Mouse (Mus musculus) adrenal gland, postnatal 36 days (tissue): ENCODE measurements around the gene Olfr1180. TPM values are rescaled to one million over a fixed set of nuclear protein-coding genes. Genes with fewer than 3 reads are reported as not detected.
"Not testable (repeated sequence)": the region's sequence is repeated elsewhere in the genome, so short reads cannot be mapped to it uniquely, and the experiment has no call there.

Experiments
- DNase-seq, 2 experiments: peaks; one replicate each; pipeline ENCODE4 v3.0.0; 2021; ENCODE audit warnings: mixed read lengths in 1 of 2
- long read RNA-seq, 2 experiments: library from polyadenylated mRNA; stranded (forward); transcript quantifications; one replicate each; pipeline ENCODE4 v2.0.0; 2021; ENCODE audit warnings: borderline sequencing depth in 2 of 2
- total RNA-seq, 2 experiments: library from RNA; stranded (reverse); gene quantifications; 2 replicates each; pipeline ENCODE4 v1.2.3; 2021

Gene Olfr1180
- not detected for total RNA-seq
- long read RNA-seq, experiment 1, result 0 reads
- long read RNA-seq, experiment 2, result 0 reads

DNA sequence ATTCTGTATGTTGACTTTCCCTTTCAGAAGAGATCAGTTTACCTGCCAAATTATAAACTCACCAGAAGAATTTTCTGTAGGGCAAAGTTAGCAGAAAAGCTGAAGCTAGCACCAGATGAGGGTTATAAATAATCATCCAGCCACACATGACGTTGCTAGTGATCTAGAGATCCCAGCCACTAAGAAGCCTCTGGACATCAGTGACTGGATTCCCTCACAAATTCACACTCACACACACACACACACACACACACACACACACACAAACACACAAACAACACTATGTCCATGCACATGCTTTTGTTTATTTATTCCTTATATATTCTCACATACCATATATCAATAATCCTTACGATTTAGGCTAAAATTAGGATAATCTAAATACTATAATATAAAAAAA lies at the start of gene Olfr1180:
TSS of gene Olfr1180 (minus strand) at position 101 of the 400 bp plus-strand sequence.
- DNase-seq, result no peak

DNA sequence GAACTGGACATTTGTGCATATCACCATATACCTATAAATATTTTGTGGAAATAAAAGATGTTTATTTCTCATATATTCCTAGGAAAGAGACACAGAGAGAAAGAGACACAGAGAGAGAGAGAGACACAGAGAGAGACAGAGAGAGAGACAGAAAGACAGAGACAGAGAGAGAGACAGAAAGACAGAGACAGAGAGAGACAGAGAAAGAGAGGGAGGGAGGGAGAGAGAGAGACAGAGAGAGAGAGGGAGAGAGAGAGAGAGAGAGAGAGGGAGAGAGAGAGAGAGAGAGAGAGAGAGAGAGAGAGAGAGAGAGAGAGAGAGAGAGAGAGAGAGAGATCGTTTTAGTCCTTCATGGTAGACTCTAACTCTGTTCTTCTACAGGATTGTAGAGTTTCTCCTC lies 35.6 kb upstream of the Olfr1180 start, which contains the start of gene Olfr1183:
TSS of gene Olfr1183 (plus strand) at position 301 of the 400 bp plus-strand sequence.
- not testable (repeated sequence) for DNase-seq

DNA sequence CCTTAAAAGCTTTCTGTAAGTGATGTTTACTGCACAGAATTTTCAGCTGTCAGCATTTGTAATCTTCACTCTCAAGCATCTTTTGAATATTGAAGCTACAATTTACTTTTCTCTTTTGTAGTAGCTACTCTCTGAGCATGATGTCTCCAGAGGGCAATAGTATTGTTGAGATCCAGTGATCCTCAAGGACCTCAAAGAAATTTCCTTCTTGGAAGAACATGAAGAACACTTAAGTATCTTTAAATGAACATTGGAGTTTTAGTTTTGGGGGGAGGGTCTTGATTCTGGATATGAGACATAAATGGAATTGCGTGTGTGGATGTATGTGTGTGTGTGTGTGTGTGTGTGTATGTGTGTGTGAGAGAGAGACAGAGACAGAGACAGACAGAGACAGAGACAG lies 30.1 kb upstream of the Olfr1180 start, which contains the start of gene Gm13757:
TSS of gene Gm13757 (minus strand) at position 101 of the 400 bp plus-strand sequence.
- no peak for DNase-seq

GRCm38 (mm10) chr2:88426071-88426470 lies 7.1 kb upstream of the Olfr1180 start, which contains the start of gene Olfr1181:
Olfr1181 (minus strand) TSS chr2:88426171.
- DNase-seq, result no peak

DNA sequence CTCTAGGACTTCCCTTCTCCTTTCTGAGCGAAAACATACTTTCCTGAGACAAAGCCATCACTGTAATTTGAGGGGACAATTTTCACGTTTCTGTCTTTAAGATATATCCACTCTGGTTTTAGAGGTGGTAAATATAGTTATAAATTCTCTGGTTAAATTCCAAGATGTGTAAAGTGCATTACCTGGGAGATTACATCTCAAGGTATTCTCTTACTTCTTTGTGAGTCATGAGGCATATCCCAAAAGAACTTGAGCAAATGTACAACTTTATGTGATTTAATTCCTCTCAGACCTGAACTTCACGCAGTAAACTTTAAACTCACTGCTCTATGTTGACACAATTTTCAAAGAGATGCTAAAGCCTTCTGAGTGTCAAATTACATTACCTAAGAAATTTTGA lies 12.6 kb downstream of the Olfr1180 start, which contains the start of gene Olfr1179:
TSS of gene Olfr1179 (minus strand) at position 101 of the 400 bp plus-strand sequence.
- DNase-seq, result no peak

DNA sequence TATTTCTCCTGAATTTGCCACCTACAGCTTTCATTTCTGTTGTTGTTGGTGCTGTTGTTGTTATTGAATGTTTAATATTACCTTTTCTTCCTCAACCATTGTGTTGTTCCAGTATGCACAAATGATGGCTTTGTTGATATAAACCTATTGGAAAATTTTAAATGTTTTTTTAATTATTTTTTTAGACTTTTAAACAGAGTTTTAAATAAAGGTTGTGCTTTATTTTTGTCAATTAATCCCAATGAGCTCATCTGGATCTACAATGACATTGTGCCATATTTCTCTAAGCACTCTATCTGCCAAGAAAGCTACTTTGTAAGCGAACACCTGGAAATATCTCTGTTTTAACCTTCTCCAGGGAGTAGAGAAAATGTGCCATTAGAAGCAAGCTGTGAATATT lies 32.2 kb downstream of the Olfr1180 start, which contains the start of gene Olfr1178:
TSS of gene Olfr1178 (plus strand) at position 301 of the 400 bp plus-strand sequence.
- no peak for DNase-seq

Other genes with a start within 250 kb of the Olfr1180 start
- not detected for gene Olfr1168, start 237.3 kb downstream of the Olfr1180 start, total RNA-seq
- gene Olfr1170, start 190.8 kb downstream of the Olfr1180 start, total RNA-seq, result not detected
- gene Olfr1173, start 139.3 kb downstream of the Olfr1180 start, total RNA-seq, result not detected
- gene Olfr1174-ps, start 104.0 kb downstream of the Olfr1180 start, total RNA-seq, result not detected
- gene Olfr1175-ps, start 91.9 kb downstream of the Olfr1180 start, total RNA-seq, result not detected
- not detected for gene Olfr1176, start 82.4 kb downstream of the Olfr1180 start, total RNA-seq
- gene Olfr1177-ps, start 72.7 kb downstream of the Olfr1180 start, total RNA-seq, result not detected
- not detected for gene Olfr1178, start 32.1 kb downstream of the Olfr1180 start, total RNA-seq
- gene Olfr1179, start 12.7 kb downstream of the Olfr1180 start, total RNA-seq, result not detected
- gene Olfr1181, start 7.0 kb upstream of the Olfr1180 start, total RNA-seq, result not detected
- gene Gm13757, start 30.0 kb upstream of the Olfr1180 start, total RNA-seq, result not detected
- not detected for gene Olfr1183, start 35.7 kb upstream of the Olfr1180 start, total RNA-seq
- gene Olfr1184, start 64.4 kb upstream of the Olfr1180 start, total RNA-seq, result not detected
- not detected for gene Olfr1185-ps1, start 74.2 kb upstream of the Olfr1180 start, total RNA-seq
- not detected for gene Olfr1186, start 99.4 kb upstream of the Olfr1180 start, total RNA-seq
- gene Olfr1188, start 137.8 kb upstream of the Olfr1180 start, total RNA-seq, result not detected
- not detected for gene Olfr1189, start 167.3 kb upstream of the Olfr1180 start, total RNA-seq
- gene Olfr1191-ps1, start 221.4 kb upstream of the Olfr1180 start, total RNA-seq, result under 1 TPM in 1 of 2 experiments, not detected in 1; 0.03 TPM
- not detected for gene Olfr1192-ps1, start 229.4 kb upstream of the Olfr1180 start, total RNA-seq